Mouse (Mus musculus) limb, embryonic 12.5 days (tissue): ENCODE measurements at regions not wholly inside any gene's neighbourhood (a gene's known extent, or its start where the extent isn't known, plus 50 kb on each side); places are given as distances from the start of the nearest gene placed in this dataset.

ENCODE experiments used
- ATAC-seq: fragments of 200-750 bp; cut with Nextera tagmentation; 2 replicates; pipeline ENCODE4 v1.8.0; 2017; ENCODE audit warnings: low read depth, moderate TSS enrichment; ENCODE audit not compliant: insufficient number of reproducible peaks, insufficient read depth, low FRiP score, low TSS enrichment
- H3K27ac ChIP-seq: fragments of 300-500 bp; sonication (generic); 2 replicates; pipeline ENCODE4 v1.5.1; 2016; ENCODE audit warnings: mild to moderate bottlenecking, moderate library complexity
- H3K27me3 ChIP-seq: fragments of 300-500 bp; sonication (generic); 2 replicates; pipeline ENCODE4 v1.6.1; 2016; ENCODE audit warnings: mild to moderate bottlenecking, moderate library complexity
- H3K36me3 ChIP-seq: fragments of 300-500 bp; sonication (generic); 2 replicates; pipeline ENCODE4 v1.6.1; 2016; ENCODE audit warnings: mild to moderate bottlenecking, moderate library complexity
- H3K4me1 ChIP-seq: fragments of 300-500 bp; sonication (generic); replicated peaks from 2 replicates; pipeline ENCODE4 v1.6.1; 2016
- H3K4me2 ChIP-seq: fragments of 300-500 bp; sonication (generic); 2 replicates; pipeline ENCODE4 v1.6.1; 2016; ENCODE audit warnings: mild to moderate bottlenecking, moderate library complexity
- H3K4me3 ChIP-seq: fragments of 300-500 bp; sonication (generic); replicated peaks from 2 replicates; pipeline ENCODE4 v1.5.1; 2016; ENCODE audit warnings: mild to moderate bottlenecking
- H3K9ac ChIP-seq: fragments of 300-500 bp; sonication (generic); replicated peaks from 2 replicates; pipeline ENCODE4 v1.6.1; 2016; ENCODE audit warnings: mild to moderate bottlenecking, moderate library complexity
- H3K9me3 ChIP-seq: fragments of 300-500 bp; sonication (generic); 2 replicates; pipeline ENCODE4 v1.6.1; 2016; ENCODE audit warnings: mild to moderate bottlenecking, moderate library complexity
- WGBS: fragments of 180-500 bp; shearing (Covaris S2); methylation state at CpG from one replicate; pipeline ENCODE4 v1.1.7; 2016; 5-methylcytosine and 5-hydroxymethylcytosine counted together

DNA sequence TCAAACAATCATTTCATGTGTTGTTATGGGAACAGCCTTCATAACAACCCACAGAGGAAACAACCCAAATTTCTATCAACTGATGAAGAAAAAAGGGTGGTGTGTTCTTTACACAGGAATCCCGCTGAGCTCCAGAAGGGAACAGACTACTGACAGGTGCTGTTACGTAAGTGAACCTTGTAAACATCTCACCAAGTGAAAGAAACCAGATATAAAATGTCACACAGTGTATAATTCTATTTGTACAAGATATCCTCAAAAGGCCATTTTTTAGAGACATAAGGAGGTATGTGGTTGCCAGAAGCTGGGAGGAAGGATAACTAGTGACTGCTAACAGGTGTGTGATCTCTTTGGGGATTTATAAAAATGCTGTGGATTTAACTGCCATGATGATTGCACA, 119.9 kb downstream of the Plod2 start:
- Histone ChIP-seq H3K27ac (no peak overlapping the region), H3K9me3 (no peaks in the 10 kb centered on the region), H3K4me2 (no peak overlapping the region), H3K36me3 (no peaks in the 10 kb centered on the region), H3K9ac (no peak overlapping the region), H3K4me1 (peaks cover 5% of the 10 kb centered on the region; the same call in 1 of the 2 replicates), H3K4me3 (no peak overlapping the region), H3K27me3 (no peaks in the 10 kb centered on the region)
- 53% methylated on average over 2 of the region's 2 CpGs for WGBS
- no peak for ATAC-seq

DNA sequence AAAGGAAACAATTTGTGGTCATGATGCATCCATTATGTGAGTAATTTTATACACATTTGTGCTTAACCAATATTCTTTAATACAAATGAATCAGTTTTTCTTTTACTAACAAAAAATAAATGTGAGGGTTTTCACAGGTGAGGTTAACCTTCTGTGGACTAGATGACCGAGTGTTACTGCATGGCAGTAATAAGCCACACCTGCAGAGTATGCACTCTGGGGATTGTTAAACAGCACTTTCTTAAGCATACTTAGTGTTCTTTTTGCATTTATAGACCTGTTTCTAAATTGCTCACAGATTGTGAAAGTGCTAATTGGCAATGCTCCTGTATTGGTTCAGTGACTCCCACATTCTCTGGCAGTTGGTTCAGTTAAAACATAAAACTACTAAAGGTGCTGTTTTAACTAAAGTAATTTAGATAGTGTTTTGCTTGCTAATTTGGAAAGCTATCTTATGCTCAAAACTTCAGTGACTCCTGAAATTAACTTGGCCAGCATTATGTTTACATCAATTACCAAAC, 125.4 kb downstream of the Plod2 start:
- no peak overlapping the region for H3K9ac ChIP-seq
- H3K4me3 ChIP-seq: no peak overlapping the region
- no peak overlapping the region for H3K27ac ChIP-seq
- no peaks in the 10 kb centered on the region for H3K36me3 ChIP-seq
- H3K27me3 ChIP-seq: no peaks in the 10 kb centered on the region
- H3K4me2 ChIP-seq: no peak overlapping the region
- peaks cover 6% of the 10 kb centered on the region; the same call in 1 of the 2 replicates for H3K9me3 ChIP-seq
- no peaks in the 10 kb centered on the region for H3K4me1 ChIP-seq
- 21% methylated on average over 1 of the region's 1 CpGs for WGBS
- 0 out of 2 replicates have a peak, but pooled peaks have one; percentile 79 for ATAC-seq

DNA sequence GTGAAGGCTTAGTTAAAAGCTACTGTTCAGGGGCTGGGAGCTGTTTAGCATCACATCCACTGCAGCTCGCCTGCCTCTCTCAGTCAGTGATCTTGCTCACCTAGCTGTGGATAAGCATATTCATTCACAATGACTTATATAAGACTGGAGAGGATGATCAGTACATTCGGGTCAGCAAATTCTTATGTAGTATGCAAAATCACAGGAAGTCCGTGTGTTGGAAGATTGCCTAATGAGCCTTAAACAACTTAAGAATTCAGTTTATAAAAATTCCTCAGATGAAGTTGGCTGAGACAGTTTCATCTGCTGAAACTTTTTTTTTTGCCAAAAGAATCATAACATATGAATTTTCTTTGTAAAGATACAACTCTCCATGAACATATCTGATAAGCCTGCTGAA, 129.9 kb downstream of the Plod2 start:
- Histone ChIP-seq H3K27me3 (no peaks in the 10 kb centered on the region), H3K9me3 (peaks cover 6% of the 10 kb centered on the region; the same call in 1 of the 2 replicates), H3K4me1 (no peaks in the 10 kb centered on the region), H3K36me3 (no peaks in the 10 kb centered on the region), H3K27ac (no peak overlapping the region), H3K9ac (no peak overlapping the region), H3K4me2 (no peak overlapping the region), H3K4me3 (no peak overlapping the region)
- ATAC-seq: no peak
- WGBS: 80% methylated on average over 3 of the region's 3 CpGs

DNA sequence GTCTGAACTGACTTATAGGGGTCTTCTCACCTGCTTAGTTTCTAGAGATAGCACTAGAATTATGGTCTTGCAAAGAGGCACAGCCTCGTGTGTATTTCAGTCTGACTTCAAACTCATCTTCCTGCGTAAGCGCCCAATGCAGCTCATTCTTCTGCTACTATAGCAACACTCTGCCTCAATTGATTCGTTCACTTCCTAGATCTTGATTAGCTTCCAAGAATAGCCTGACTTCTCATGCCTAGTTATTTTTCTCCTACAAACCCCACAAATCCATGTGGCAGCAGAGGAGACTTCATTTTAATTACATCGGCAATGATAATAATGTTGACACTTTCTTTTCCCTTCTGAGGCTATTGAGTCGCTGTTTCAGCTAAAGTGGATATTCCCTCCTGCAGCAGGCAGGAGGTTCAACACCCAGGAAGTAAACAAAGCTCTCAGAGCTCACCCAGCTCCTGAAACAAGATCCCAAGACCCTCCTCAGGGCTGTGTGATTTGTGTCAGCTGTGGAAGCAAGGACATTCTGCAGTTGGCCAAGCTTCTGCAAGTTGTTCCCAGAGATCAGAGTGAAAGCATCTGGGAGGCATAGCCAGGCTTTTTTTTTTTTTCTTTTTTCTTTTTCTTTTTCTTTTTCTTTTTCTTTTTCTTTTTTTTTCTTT, 152.5 kb downstream of the Plod2 start:
- Histone ChIP-seq H3K27ac (no peak overlapping the region), H3K36me3 (no peaks in the 10 kb centered on the region), H3K27me3 (no peaks in the 10 kb centered on the region), H3K4me1 (no peaks in the 10 kb centered on the region), H3K4me2 (no peak overlapping the region), H3K9me3 (no peaks in the 10 kb centered on the region), H3K4me3 (no peak overlapping the region), H3K9ac (no peak overlapping the region)
- 73% methylated on average over 6 of the region's 6 CpGs for WGBS
- ATAC-seq: no peak

DNA sequence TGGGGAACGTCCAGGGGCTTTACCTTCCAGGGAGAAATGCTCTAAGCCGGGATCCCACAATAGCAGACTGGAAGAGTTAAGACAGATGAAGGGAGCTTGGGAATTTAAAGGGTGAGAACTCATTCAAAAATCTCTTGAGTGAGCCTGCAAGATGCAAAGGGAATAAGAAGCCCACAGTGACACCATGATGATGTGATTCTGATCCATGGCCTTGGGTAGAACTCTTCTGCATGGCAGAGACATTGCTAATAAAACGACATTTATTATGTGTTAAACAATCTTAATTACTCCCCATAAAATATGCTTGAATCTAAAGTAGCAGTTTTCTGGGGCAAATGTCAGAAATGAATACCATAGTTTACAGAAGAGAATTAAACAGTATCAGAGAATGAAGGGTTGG, 155.9 kb downstream of the Plod2 start:
- no peak for ATAC-seq
- H3K4me3 ChIP-seq: no peak overlapping the region
- H3K9ac ChIP-seq: no peak overlapping the region
- no peaks in the 10 kb centered on the region for H3K36me3 ChIP-seq
- H3K4me2 ChIP-seq: no peak overlapping the region
- WGBS: 64% methylated on average over 3 of the region's 3 CpGs
- no peaks in the 10 kb centered on the region for H3K27me3 ChIP-seq
- no peaks in the 10 kb centered on the region for H3K4me1 ChIP-seq
- no peaks in the 10 kb centered on the region for H3K9me3 ChIP-seq
- no peak overlapping the region for H3K27ac ChIP-seq

DNA sequence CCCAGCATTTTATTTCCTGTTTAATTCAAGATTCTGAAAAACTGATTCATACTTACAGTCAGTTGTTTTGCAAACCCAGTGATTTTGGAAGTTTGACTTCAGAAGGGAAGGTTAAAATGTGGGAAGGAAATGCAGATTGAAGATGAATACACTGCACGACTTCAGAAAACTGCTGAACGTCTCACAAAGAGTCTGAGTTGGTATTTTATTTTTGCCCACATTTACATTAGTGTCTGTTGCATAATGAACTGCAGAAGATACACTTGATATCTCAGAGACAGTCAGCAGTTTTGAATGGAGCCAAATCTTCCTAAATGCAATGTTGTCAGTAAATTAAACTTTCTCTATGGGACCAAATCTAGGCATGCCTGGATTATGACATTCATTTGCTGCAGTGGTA, 162.7 kb downstream of the Plod2 start:
- Histone ChIP-seq H3K36me3 (no peaks in the 10 kb centered on the region), H3K9ac (no peak overlapping the region), H3K4me3 (no peak overlapping the region), H3K9me3 (no peaks in the 10 kb centered on the region), H3K4me2 (no peak overlapping the region), H3K27ac (no peak overlapping the region), H3K4me1 (no peaks in the 10 kb centered on the region), H3K27me3 (no peaks in the 10 kb centered on the region)
- 83% methylated on average over 2 of the region's 2 CpGs for WGBS
- ATAC-seq: no peak

DNA sequence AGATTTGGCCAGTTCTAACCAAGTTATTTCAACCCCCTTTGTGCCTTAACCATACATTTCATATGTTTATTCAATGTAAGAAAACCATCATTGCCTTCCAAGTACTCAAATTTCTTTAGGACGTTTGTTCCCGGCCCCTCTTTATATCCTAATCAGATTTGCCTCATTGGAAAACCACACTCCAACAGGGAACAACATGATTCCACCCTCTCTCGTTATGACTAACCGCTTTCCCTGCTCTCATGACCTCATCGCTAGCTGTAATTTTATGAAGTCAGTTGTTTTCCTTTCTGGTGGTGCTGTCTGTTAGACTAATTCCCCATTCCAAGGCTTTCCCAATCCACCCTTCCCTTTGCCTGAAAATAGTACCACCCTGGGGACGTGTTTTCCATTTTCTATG, 165.0 kb downstream of the Plod2 start:
- Histone ChIP-seq H3K36me3 (no peaks in the 10 kb centered on the region), H3K4me3 (no peak overlapping the region), H3K9me3 (no peaks in the 10 kb centered on the region), H3K27ac (no peak overlapping the region), H3K27me3 (no peaks in the 10 kb centered on the region), H3K4me1 (no peaks in the 10 kb centered on the region), H3K4me2 (no peak overlapping the region), H3K9ac (no peak overlapping the region)
- ATAC-seq: no peak
- whole genome bisulfite sequencing: 52% methylated on average over 6 of the region's 6 CpGs

DNA sequence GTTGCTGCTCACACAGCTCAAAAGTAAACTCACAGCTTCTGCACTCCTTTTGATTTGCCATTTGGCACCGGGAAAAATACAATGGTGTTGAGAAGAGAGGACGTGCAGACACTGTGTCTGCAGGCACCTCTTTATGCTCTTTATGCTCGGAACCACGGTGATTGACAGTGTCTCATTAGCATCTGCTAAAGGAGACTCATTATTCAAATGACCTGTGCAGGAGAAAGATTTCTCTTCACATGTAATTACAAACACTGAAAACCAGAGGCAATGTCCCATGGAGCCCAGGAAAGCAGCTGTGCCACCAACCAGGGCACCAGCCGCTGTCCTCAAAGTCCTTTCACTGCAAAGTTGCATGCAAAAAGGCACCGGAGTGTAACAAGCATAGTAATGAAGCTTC, 175.2 kb downstream of the Plod2 start:
- no peaks in the 10 kb centered on the region for H3K27me3 ChIP-seq
- H3K36me3 ChIP-seq: no peaks in the 10 kb centered on the region
- no peak overlapping the region for H3K4me3 ChIP-seq
- ATAC-seq: no peak
- no peak overlapping the region for H3K4me2 ChIP-seq
- 68% methylated on average over 6 of the region's 6 CpGs for WGBS
- H3K4me1 ChIP-seq: peaks cover 3% of the 10 kb centered on the region; the same call in 1 of the 2 replicates
- H3K27ac ChIP-seq: no peak overlapping the region
- H3K9me3 ChIP-seq: no peaks in the 10 kb centered on the region
- no peak overlapping the region for H3K9ac ChIP-seq

DNA sequence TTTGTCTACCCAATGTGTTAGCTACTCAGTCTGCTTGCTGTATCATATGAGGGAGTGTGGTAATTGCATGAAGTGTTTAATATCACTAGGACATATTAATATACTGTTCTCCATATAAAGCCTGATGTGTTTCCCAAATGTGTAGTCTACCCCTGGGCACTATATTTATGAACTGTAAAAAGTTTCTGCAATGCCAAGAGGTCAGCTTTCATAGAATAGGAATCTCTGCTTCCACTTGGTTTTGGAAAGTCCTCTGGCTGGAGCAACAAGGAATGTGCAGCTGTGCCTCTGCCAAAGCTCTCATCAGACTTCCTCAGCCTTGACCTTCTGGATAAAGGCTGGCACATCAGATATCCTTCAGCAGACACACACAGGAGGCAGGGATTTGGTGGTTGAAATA, 176.3 kb downstream of the Plod2 start:
- no peak overlapping the region for H3K4me3 ChIP-seq
- ATAC-seq: peak; percentile 63; the same call in 1 of the 2 replicates
- no peak overlapping the region for H3K4me2 ChIP-seq
- no peak overlapping the region for H3K9ac ChIP-seq
- H3K27ac ChIP-seq: no peak overlapping the region
- no peaks in the 10 kb centered on the region for H3K27me3 ChIP-seq
- H3K4me1 ChIP-seq: peaks cover 3% of the 10 kb centered on the region; the same call in 1 of the 2 replicates
- no peaks in the 10 kb centered on the region for H3K36me3 ChIP-seq
- no peaks in the 10 kb centered on the region for H3K9me3 ChIP-seq

DNA sequence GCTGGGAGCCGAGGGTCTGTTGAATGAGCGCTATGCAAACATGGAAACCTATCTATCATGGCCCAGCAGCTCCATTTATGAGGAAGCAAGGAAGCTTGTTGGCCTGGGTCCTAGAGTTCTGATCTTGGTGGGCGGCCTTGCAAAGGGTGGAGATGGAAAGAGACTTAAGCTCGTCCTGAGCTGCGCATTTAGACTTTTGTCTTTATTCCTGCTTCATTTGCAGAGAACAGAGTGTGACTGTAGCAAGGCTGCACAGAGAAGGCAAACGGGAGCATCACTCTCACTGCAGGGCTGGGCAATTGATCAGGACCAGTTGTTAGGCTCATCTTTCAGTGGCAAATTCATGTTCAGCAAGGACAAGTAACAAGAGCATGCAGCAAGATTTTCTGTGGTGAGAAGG, 177.2 kb downstream of the Plod2 start:
- WGBS: 84% methylated on average over 6 of the region's 6 CpGs
- no peak overlapping the region for H3K9ac ChIP-seq
- H3K4me2 ChIP-seq: no peak overlapping the region
- ATAC-seq: no peak
- H3K4me1 ChIP-seq: peaks cover 3% of the 10 kb centered on the region; the same call in 1 of the 2 replicates
- no peak overlapping the region for H3K4me3 ChIP-seq
- H3K27me3 ChIP-seq: no peaks in the 10 kb centered on the region
- H3K9me3 ChIP-seq: no peaks in the 10 kb centered on the region
- H3K36me3 ChIP-seq: no peaks in the 10 kb centered on the region
- H3K27ac ChIP-seq: no peak overlapping the region

DNA sequence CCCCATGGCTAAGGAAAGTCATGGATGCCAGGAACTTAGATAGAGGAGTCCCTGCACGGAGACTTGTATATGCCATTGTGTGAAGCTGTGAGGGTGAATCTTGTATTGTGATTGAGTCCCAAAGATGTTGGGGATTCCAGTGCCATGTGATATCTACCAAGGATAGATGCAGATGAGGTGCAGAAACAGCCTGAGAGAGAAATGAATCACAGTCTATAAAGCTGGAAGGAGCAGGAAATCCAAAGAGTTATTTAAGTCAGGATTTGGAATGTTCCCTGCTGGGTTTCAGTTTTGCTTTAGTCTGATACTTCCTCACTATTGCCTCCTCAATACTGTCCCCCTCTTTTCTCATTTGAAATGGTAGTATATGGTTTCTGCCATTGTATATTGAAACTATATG, 186.8 kb downstream of the Plod2 start:
- WGBS: 87% methylated on average over 1 of the region's 1 CpGs

DNA sequence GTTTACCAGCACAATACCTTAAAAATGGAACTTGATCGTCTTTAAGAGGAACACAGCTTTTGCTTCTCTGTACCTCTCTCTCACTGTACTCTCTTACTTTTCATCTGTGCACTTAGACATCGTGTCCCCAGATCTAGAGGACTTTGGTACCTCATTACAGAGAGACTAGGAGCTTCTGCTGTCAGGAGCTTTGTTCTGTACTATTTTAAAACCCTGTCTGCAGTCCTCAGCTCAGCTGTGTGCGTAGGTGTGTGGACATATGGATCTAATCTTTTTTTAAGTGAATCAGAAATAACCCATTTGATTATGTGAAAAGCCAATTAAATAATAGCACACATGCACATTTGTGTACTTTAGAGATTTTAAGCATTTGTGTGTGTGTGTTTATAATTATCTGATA, 189.4 kb downstream of the Plod2 start:
- no peak for ATAC-seq
- H3K4me1 ChIP-seq: 0 out of 2 replicates have a peak, but pooled peaks cover 3% of the 10 kb centered on the region
- WGBS: 57% methylated on average over 3 of the region's 3 CpGs
- H3K4me2 ChIP-seq: no peak overlapping the region
- no peaks in the 10 kb centered on the region for H3K36me3 ChIP-seq
- no peak overlapping the region for H3K9ac ChIP-seq
- H3K9me3 ChIP-seq: no peaks in the 10 kb centered on the region
- no peak overlapping the region for H3K27ac ChIP-seq
- H3K4me3 ChIP-seq: no peak overlapping the region
- H3K27me3 ChIP-seq: no peaks in the 10 kb centered on the region

More for the DNA sequence above, 186.8 kb downstream of the Plod2 start:
- no peak for ATAC-seq
- Histone ChIP-seq H3K9ac (no peak overlapping the region), H3K36me3 (no peaks in the 10 kb centered on the region), H3K4me3 (no peak overlapping the region), H3K27me3 (no peaks in the 10 kb centered on the region), H3K27ac (no peak overlapping the region), H3K4me1 (0 out of 2 replicates have a peak, but pooled peaks cover 3% of the 10 kb centered on the region), H3K4me2 (no peak overlapping the region), H3K9me3 (no peaks in the 10 kb centered on the region)
